Mouse (Mus musculus) stomach, postnatal 0 days (tissue): ENCODE data around the gene Rhof.

Source experiments
- CTCF ChIP-seq: IDR thresholded peaks from 2 replicates; pipeline ENCODE4 v1.5.1; 2016; ENCODE audit warnings: antibody characterized with exemption, low read depth, mild to moderate bottlenecking, moderate library complexity
- EP300 ChIP-seq: optimal IDR thresholded peaks from 2 replicates; pipeline ENCODE3; 2016; ENCODE audit warnings: antibody characterized with exemption

GRCm38 (mm10) chr5:123130030-123130813 lies 2.3 kb downstream of the Rhof start:
- TF ChIP-seq CTCF (no peak), EP300 (no peak)
